ENCODE assay signal across 9 mouse cellular contexts in the genomic region with DNA sequence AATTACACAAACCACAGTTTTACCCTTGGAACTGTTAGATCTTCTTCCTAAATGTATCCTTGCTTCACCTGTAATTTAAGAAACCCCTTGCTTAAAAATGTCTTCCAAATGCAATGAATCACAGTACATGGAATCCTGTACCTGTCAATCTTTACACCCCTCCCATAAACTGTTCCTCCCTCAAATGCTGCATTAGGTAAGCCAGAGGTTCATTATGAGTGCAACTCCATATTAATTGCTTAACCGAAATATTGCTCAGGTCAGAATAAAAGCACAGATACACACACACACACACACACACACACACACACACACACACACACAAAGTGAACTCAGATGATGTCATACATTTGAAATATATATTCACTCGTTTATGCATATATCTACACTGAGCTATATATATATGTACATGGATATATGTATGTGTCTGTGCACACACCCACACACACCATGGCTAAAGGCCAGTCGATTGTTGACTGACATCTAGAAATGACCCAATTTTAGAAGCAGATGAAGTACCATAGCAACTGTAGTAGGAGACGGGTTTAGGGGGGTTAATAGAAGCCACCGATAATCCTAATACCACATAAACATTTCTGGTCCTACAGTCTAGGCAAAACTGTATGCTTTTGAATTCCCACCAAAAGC. TPM values are rescaled to one million over a fixed set of nuclear protein-coding genes. Genes with fewer than 3 reads are reported as not detected.
DNase-seq lines count a peak whose midpoint lies in the region; ATAC-seq and TF ChIP-seq lines count a peak whose summit lies in the region.
"Had no signal": no experiment of that assay in that cellular context is flagged by ENCODE, and none has a peak within 500 bp of the region (broad histone marks: within the 10 kb centered on the region; RNA-seq: fewer than 3 reads in every experiment).

No protein-coding gene starts in this region.

- DNase-seq in cerebellum, adult 11-12 months: peak; percentile 10
- no peak for DNase-seq in kidney, adult 2 months
- DNase-seq in stomach, postnatal 0 days (ENCODE audit: low spot score): no peak
- DNase-seq in telencephalon, adult 2 months (ENCODE audit: low read depth, low spot score): peak; percentile 45
- no peak for DNase-seq in embryo, embryonic 10 days (ENCODE audit: low spot score)

- ATAC-seq in cerebellum, adult (ENCODE audit: insufficient number of reproducible peaks, low FRiP score, low TSS enrichment): no peak
- no peak for ATAC-seq in kidney, embryonic 14.5 days (ENCODE audit: low FRiP score, low TSS enrichment)
- ATAC-seq in stomach, embryonic 15.5 days (ENCODE audit: insufficient read depth, low FRiP score, low read depth): no peak
- no peak for ATAC-seq in stomach, postnatal 0 days (ENCODE audit: low FRiP score, low TSS enrichment)

- 87% methylated on average over 5 of the region's 5 CpGs for WGBS in kidney, embryonic 14.5 days
- 82% methylated on average over 5 of the region's 5 CpGs for WGBS in kidney, adult 2 months
- WGBS in stomach, embryonic 15.5 days: 75% methylated on average over 5 of the region's 5 CpGs
- WGBS in stomach, postnatal 0 days: 74% methylated on average over 5 of the region's 5 CpGs

- H3K27me3 ChIP-seq in kidney, embryonic 14.5 days (ENCODE audit: control insufficient read depth, insufficient read depth, low read length): no peaks in the 10 kb centered on the region; the same call in 1 of the 2 replicates
- H3K27me3 ChIP-seq in kidney, adult 2 months (replicated peaks; ENCODE audit: control insufficient read depth, insufficient read depth, low read length): no peaks in the 10 kb centered on the region
- H3K27me3 ChIP-seq in stomach, embryonic 15.5 days (replicated peaks): peaks cover 3% of the 10 kb centered on the region; the same call in 1 of the 2 replicates
- no peaks in the 10 kb centered on the region for H3K27me3 ChIP-seq in stomach, postnatal 0 days (ENCODE audit: control insufficient read depth, insufficient read depth, low read length)

- no peak for TF ChIP-seq EP300 in stomach, postnatal 0 days (optimal IDR thresholded peaks at IDR 0.05)

- H3K9ac ChIP-seq in kidney, embryonic 14.5 days (ENCODE audit: low read depth, low read length): no peak overlapping the region
- no peak overlapping the region for H3K9ac ChIP-seq in stomach, embryonic 15.5 days
- no peak overlapping the region for H3K9ac ChIP-seq in stomach, postnatal 0 days (ENCODE audit: low read length)

- H3K9me3 ChIP-seq in kidney, embryonic 14.5 days (ENCODE audit: control insufficient read depth, low read length): no peaks in the 10 kb centered on the region
- H3K9me3 ChIP-seq in stomach, embryonic 15.5 days: no peaks in the 10 kb centered on the region
- H3K9me3 ChIP-seq in stomach, postnatal 0 days (ENCODE audit: control insufficient read depth, low read length): no peaks in the 10 kb centered on the region

- no peak overlapping the region for H3K27ac ChIP-seq in kidney, embryonic 14.5 days (ENCODE audit: low read depth, low read length)
- H3K27ac ChIP-seq in kidney, adult 2 months (ENCODE audit: insufficient read depth, low read depth, low read length): no peak overlapping the region
- no peak overlapping the region for H3K27ac ChIP-seq in stomach, embryonic 15.5 days
- H3K27ac ChIP-seq in stomach, postnatal 0 days (replicated peaks): no peak overlapping the region
- H3K27ac ChIP-seq: macrophage had no signal

- peak overlapping the region; percentile 87 for H3K4me2 ChIP-seq in kidney, embryonic 14.5 days (replicated peaks; ENCODE audit: low read depth, low read length)
- peak overlapping the region; percentile 89; the same call in 1 of the 2 replicates for H3K4me2 ChIP-seq in stomach, embryonic 15.5 days
- no peak overlapping the region for H3K4me2 ChIP-seq in stomach, postnatal 0 days (replicated peaks; ENCODE audit: low read depth)

- peak overlapping the region; percentile 42; the same call in 1 of the 2 replicates for H3K4me3 ChIP-seq in kidney, embryonic 14.5 days (ENCODE audit: low read length)
- no peak overlapping the region for H3K4me3 ChIP-seq in kidney, adult 2 months (ENCODE audit: insufficient read depth, low read depth, low read length)
- peak overlapping the region; percentile 48 for H3K4me3 ChIP-seq in stomach, embryonic 15.5 days (replicated peaks)
- H3K4me3 ChIP-seq in stomach, postnatal 0 days (ENCODE audit: low read depth, low read length): no peak overlapping the region

- TF ChIP-seq POLR2A in kidney, adult 2 months (IDR thresholded peaks at IDR 0.05; ENCODE audit: low read depth, low read length): no peak

- no peaks in the 10 kb centered on the region for H3K4me1 ChIP-seq in kidney, embryonic 14.5 days (ENCODE audit: control insufficient read depth, insufficient read depth, low read length)
- no peaks in the 10 kb centered on the region; the same call in 1 of the 2 replicates for H3K4me1 ChIP-seq in kidney, adult 2 months (ENCODE audit: control insufficient read depth, insufficient read depth, low read length)
- H3K4me1 ChIP-seq in stomach, embryonic 15.5 days: 0 out of 2 replicates have a peak, but pooled peaks cover 2% of the 10 kb centered on the region
- no peaks in the 10 kb centered on the region for H3K4me1 ChIP-seq in stomach, postnatal 0 days (replicated peaks; ENCODE audit: control insufficient read depth, insufficient read depth)

- no peak for TF ChIP-seq CTCF in kidney, adult 2 months (conservative IDR thresholded peaks at IDR 0.05; ENCODE audit: insufficient read depth, insufficient read length, low read depth, low read length)
- no peak for TF ChIP-seq CTCF in stomach, postnatal 0 days (IDR thresholded peaks at IDR 0.05; ENCODE audit: low read depth)

- H3K36me3 ChIP-seq in kidney, embryonic 14.5 days (ENCODE audit: control insufficient read depth, insufficient read depth, low read length): no peaks in the 10 kb centered on the region
- H3K36me3 ChIP-seq in kidney, adult 2 months (ENCODE audit: control insufficient read depth, insufficient read depth, low read length): no peaks in the 10 kb centered on the region
- H3K36me3 ChIP-seq in stomach, embryonic 15.5 days: no peaks in the 10 kb centered on the region
- no peaks in the 10 kb centered on the region for H3K36me3 ChIP-seq in stomach, postnatal 0 days (ENCODE audit: control insufficient read depth, insufficient read depth, low read length)

RNA-seq across cellular contexts. Expression of gene Plppr4, which starts 1.6 kb away (rescaled TPM):
- 0.23 and 0.74 TPM in 2 replicates for polyA plus RNA-seq in kidney, embryonic 14.5 days (2014; fragmentation: Nextera tagmentation; extraction: Ambion mirVana)
- polyA plus RNA-seq in kidney, adult 2 months (2012; rRNA removed): 3.3 and 5.8 TPM in 2 replicates
- polyA plus RNA-seq in stomach, embryonic 15.5 days (2015; fragmentation: Nextera tagmentation; extraction: Ambion mirVana): 0.57 and 0.76 TPM in 2 replicates
- 0.71 and 0.87 TPM in 2 replicates for polyA plus RNA-seq in stomach, postnatal 0 days (2015; fragmentation: Nextera tagmentation; extraction: Ambion mirVana)

Comparison
In these comparisons a context has a peak if more than half of its experiments do, and no peak if none do; other contexts are left out.
1. H3K4me3 ChIP-seq: peak in kidney, embryonic 14.5 days (single experiment) and stomach, embryonic 15.5 days (single experiment); none in kidney, adult 2 months (single experiment) and stomach, postnatal 0 days (single experiment).
2. DNase-seq: peak in cerebellum, adult 11-12 months (single experiment) and telencephalon, adult 2 months (single experiment); none in kidney, adult 2 months (single experiment), stomach, postnatal 0 days (single experiment) and embryo, embryonic 10 days (single experiment).